Mouse (Mus musculus) limb, embryonic 14.5 days (tissue): ENCODE measurements around the gene Sgtb. TPM values are rescaled to one million over a fixed set of nuclear protein-coding genes. Genes with fewer than 3 reads are reported as not detected.

Source experiments
- ATAC-seq: fragments of 200-750 bp; cut with Nextera tagmentation; 2 replicates; pipeline ENCODE4 v1.8.0; 2017; ENCODE audit warnings: low read depth, moderate number of reproducible peaks, moderate TSS enrichment; ENCODE audit not compliant: low FRiP score
- DNase-seq: peaks from one replicate; pipeline ENCODE4 v3.0.0-alpha.2; 2015; ENCODE audit warnings: low spot score
- H3K27ac ChIP-seq: fragments of 300-500 bp; sonication (generic); replicated peaks from 2 replicates; pipeline ENCODE4 v1.5.1; 2014; ENCODE audit warnings: low read depth, mild to moderate bottlenecking, low read length, moderate library complexity, mixed read lengths
- H3K27me3 ChIP-seq: fragments of 300-500 bp; sonication (generic); 2 replicates; pipeline ENCODE4 v1.6.1; 2014; ENCODE audit warnings: low read length, mixed read lengths; ENCODE audit not compliant: control insufficient read depth, insufficient read depth
- H3K36me3 ChIP-seq: fragments of 300-500 bp; sonication (generic); 2 replicates; pipeline ENCODE4 v1.6.1; 2014; ENCODE audit warnings: mild to moderate bottlenecking, low read length, moderate library complexity, mixed read lengths; ENCODE audit not compliant: control insufficient read depth, insufficient read depth
- H3K4me1 ChIP-seq: fragments of 300-500 bp; sonication (generic); 2 replicates; pipeline ENCODE4 v1.6.1; 2014; ENCODE audit warnings: antibody characterized with exemption, low read length, mixed read lengths; ENCODE audit not compliant: control insufficient read depth, insufficient read depth
- H3K4me2 ChIP-seq: fragments of 300-500 bp; sonication (generic); replicated peaks from 2 replicates; pipeline ENCODE4 v1.6.1; 2014; ENCODE audit warnings: low read depth, mild to moderate bottlenecking, low read length, moderate library complexity; ENCODE audit not compliant: severe bottlenecking
- H3K4me3 ChIP-seq: fragments of 300-500 bp; sonication (generic); replicated peaks from 2 replicates; pipeline ENCODE4 v1.5.1; 2014; ENCODE audit warnings: low read length
- H3K9ac ChIP-seq: fragments of 300-500 bp; sonication (generic); 2 replicates; pipeline ENCODE4 v1.6.1; 2014; ENCODE audit warnings: mild to moderate bottlenecking, low read depth, low read length, moderate library complexity; ENCODE audit not compliant: severe bottlenecking
- H3K9me3 ChIP-seq: fragments of 300-500 bp; sonication (generic); 2 replicates; pipeline ENCODE4 v1.6.1; 2016; ENCODE audit warnings: low read length; ENCODE audit not compliant: control insufficient read depth
- POLR2A ChIP-seq: fragments of 200-500 bp; IDR thresholded peaks from 2 replicates; pipeline ENCODE4 v1.8.0; 2012; ENCODE audit warnings: inconsistent platforms, mild to moderate bottlenecking, moderate library complexity, borderline replicate concordance; ENCODE audit not compliant: insufficient read depth, insufficient read length; ENCODE audit errors: extremely low read depth
- WGBS: fragments of 180-500 bp; shearing (Covaris S2); extraction: QIAGEN DNeasy Blood & Tissue Kit; methylation state at CpG from one replicate; pipeline ENCODE4 v1.1.7; 2014; 5-methylcytosine and 5-hydroxymethylcytosine counted together
- polyA plus RNA-seq, 2 experiments: library from polyadenylated mRNA; depleted of rRNA in 1 of 2; stranded (reverse) in 1 of 2; unstranded in 1 of 2; fragments of >200 nt; fragmentation: Nextera tagmentation in 1 of 2; extraction: Ambion mirVana in 1 of 2; gene quantifications; 2 replicates each; pipeline versions ENCODE4 v1.2.1 to v1.2.3; 2012 to 2014

Sgtb gene
- polyA plus RNA-seq, 2 experiments = 5.9 to 7.5 TPM

DNA sequence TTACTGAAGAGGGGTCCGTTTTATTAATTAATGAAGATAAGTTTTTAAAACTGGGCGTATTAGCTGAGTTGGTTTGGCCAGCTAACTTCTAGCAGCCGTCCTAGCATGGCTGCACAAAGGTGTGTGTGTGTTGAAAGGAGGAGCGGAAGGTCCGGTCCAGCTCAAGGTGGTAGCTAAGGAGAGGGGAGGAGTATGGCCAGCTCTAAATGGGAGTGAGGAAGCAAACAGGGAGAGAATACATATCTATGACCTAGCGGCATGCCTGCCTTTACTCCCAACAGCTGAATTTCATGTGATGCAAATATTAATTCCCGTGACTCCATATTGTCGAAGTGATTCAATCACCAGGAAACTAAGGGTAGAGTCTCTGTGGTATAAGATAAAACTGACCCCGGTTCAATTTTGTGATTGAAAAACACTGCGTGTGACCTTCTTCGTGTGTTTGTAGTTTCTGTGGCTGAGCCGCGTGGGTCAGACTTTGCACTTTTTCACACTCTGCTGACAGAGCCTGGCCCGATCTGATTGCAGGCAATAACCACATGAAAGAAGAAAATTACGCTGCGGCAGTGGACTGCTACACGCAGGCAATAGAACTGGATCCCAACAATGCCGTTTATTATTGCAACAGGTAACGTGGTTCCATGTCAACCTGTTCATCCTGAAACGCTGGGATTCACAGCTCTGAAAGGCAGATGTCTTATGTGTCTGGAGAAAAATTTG is 14.3 kb downstream of the Sgtb start:
- TF ChIP-seq POLR2A = no peak
- H3K9ac ChIP-seq = no peak overlapping the region
- no peak overlapping the region for H3K27ac ChIP-seq
- ATAC-seq = no peak
- no peaks in the 10 kb centered on the region for H3K4me1 ChIP-seq
- DNase-seq = no peak
- H3K9me3 ChIP-seq = no peaks in the 10 kb centered on the region
- no peak overlapping the region for H3K4me3 ChIP-seq
- WGBS = 91% methylated on average over 20 of the region's 20 CpGs
- no peak overlapping the region for H3K4me2 ChIP-seq
- H3K36me3 ChIP-seq = peaks cover 10% of the 10 kb centered on the region; the same call in 1 of the 2 replicates
- H3K27me3 ChIP-seq = no peaks in the 10 kb centered on the region

DNA sequence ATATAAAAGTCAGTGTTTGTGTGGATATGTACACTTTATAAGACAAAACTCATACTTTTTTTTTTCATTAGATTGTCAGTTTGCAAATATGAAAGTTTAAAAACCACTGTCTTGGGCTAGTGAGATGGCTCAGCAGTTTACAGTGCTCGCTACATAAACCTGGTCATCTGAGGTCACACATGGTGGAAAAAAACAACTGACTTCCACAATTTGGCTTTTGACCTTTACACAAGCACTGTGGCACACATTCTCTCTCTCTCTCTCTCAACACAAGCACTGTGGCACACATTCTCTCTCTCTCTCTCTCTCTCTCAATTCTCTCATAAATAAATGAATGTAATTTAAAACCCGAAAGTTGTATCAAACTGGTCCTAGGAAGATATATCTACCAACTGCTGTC is 23.0 kb downstream of the Sgtb start:
- no peak overlapping the region for H3K9ac ChIP-seq
- no peak for TF ChIP-seq POLR2A
- no peak overlapping the region for H3K4me3 ChIP-seq
- DNase-seq (no peak), ATAC-seq (no peak)
- no peak overlapping the region for H3K27ac ChIP-seq
- no peaks in the 10 kb centered on the region for H3K27me3 ChIP-seq
- H3K36me3 ChIP-seq = peaks cover 18% of the 10 kb centered on the region
- no peaks in the 10 kb centered on the region for H3K4me1 ChIP-seq
- H3K9me3 ChIP-seq = no peaks in the 10 kb centered on the region
- no peak overlapping the region for H3K4me2 ChIP-seq
- 86% methylated on average over 2 of the region's 2 CpGs for WGBS

DNA sequence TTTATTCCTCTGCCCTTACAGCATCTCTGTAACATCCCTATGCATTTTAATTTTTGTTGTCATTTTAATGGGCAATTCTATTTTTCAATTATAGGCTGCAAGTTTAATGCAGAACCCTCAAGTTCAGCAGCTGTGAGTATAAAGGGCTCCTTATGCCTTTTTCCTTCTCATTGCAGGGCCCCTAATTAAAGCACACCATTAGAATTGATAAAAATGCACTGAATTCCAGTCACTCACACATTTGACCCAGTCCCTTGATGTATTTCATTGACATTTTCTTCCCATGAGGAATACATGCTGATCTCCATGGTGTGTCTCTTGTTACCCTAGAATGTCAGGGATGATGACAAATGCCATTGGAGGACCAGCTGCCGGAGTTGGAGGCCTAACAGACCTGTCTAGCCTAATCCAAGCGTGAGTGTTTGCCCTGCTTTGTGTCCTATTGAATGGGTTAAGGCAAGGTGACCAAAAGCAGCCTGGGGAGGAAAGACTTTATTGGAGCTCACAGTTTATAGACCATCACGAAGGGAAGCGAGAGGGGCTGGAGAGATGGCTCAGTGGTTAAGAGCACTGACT is 25.1 kb downstream of the Sgtb start:
- no peak overlapping the region for H3K4me2 ChIP-seq
- H3K9ac ChIP-seq = no peak overlapping the region
- no peak overlapping the region for H3K4me3 ChIP-seq
- 76% methylated on average over 4 of the region's 4 CpGs for WGBS
- H3K4me1 ChIP-seq = no peaks in the 10 kb centered on the region
- no peak for TF ChIP-seq POLR2A
- no peaks in the 10 kb centered on the region for H3K9me3 ChIP-seq
- no peak overlapping the region for H3K27ac ChIP-seq
- H3K36me3 ChIP-seq = peaks cover 18% of the 10 kb centered on the region
- DNase-seq (no peak), ATAC-seq (no peak)
- no peaks in the 10 kb centered on the region for H3K27me3 ChIP-seq

DNA sequence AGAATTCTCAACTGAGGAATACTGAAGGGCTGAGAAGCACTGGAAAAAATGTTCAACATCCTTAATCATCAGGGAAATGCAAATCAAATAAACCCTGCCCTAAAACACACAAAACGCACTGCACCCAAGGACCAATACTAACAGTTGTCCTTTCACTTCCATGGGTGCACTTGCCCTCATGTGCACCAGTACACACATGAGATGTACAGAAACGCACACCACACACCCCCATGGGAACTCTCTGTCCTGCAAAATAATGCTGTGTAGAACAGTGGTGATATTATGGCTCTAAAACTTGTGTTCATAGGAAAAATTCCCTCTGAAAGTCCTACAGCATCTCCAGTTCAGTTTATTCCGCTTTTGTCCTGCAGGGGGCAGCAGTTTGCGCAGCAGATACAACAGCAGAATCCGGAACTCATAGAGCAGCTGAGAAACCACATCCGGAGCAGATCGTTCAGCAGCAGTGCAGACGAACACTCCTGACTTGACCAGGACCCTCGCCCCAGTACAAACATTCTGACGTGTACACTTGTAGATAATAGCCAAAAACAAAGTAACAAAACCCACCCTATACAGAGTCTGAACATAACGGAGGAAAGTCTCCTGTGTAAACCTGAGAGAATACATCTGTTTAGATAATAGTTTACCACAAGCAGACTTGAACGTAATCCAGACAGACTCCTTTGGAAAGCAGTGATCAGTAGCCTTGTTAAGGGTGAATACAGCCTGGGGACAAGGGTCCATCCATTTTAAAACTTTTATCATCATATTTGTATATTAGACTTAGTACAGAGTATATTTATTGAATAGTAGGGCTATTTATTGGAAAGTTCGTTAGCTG is 30.0 kb downstream of the Sgtb start:
- no peak overlapping the region for H3K4me2 ChIP-seq
- no peaks in the 10 kb centered on the region for H3K4me1 ChIP-seq
- DNase-seq (peak; percentile 64), ATAC-seq (no peak)
- peaks cover 42% of the 10 kb centered on the region for H3K36me3 ChIP-seq
- H3K9ac ChIP-seq = no peak overlapping the region
- no peak overlapping the region for H3K4me3 ChIP-seq
- WGBS = 41% methylated on average over 13 of the region's 13 CpGs
- no peak for TF ChIP-seq POLR2A
- no peak overlapping the region for H3K27ac ChIP-seq
- no peaks in the 10 kb centered on the region for H3K9me3 ChIP-seq
- H3K27me3 ChIP-seq = no peaks in the 10 kb centered on the region

DNA sequence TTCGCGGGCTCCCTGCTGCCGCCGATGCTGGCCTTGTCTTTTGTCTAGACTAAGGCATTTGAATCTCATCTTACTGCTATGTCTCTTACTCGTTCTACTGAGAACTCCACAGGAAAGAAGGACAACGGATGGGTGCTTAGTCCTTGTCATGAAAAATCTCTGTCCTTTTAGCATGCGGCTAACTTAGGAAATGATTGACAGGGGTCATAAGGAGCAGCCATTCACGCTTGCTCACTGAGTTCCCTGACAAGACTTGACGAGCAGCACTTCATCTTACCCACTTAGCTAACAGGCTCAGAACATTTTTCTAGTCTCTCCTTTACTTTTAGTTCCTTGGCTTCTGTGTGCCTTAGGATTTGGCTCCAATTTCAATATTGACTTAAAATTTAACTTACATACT is 35.3 kb downstream of the Sgtb start:
- H3K9me3 ChIP-seq = no peaks in the 10 kb centered on the region
- no peak overlapping the region for H3K27ac ChIP-seq
- no peak for ATAC-seq
- peaks cover 80% of the 10 kb centered on the region for H3K36me3 ChIP-seq
- no peak overlapping the region for H3K4me2 ChIP-seq
- TF ChIP-seq POLR2A = no peak
- WGBS = 86% methylated on average over 9 of the region's 9 CpGs
- no peaks in the 10 kb centered on the region for H3K4me1 ChIP-seq
- H3K27me3 ChIP-seq = no peaks in the 10 kb centered on the region
- no peak for DNase-seq
- H3K4me3 ChIP-seq = no peak overlapping the region
- no peak overlapping the region for H3K9ac ChIP-seq
